Comparison of ENCODE assay signal across 28 mouse cellular contexts in the genomic region with DNA sequence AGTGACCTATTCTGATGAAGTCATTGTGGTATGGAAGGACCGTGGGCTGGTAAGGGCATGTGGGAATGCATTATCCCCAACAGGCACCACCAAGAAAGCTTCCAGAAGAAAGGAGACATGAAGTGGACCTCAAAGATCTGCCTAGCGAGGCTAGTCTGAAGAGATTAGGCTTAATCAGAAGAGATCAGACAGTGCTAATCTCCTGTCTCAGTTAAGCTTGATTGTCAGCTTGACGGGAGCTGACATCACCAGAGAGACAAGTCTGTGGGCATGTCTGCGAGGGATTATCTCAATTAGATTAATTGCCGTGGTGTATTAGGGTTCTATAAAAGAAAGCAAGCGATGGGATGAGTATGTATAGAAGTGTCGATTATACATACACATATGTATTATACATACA. TPM values are rescaled to one million over a fixed set of nuclear protein-coding genes. Genes with fewer than 3 reads are reported as not detected.
DNase-seq lines count a peak whose midpoint lies in the region; ATAC-seq lines count a peak whose summit lies in the region.
"Had no signal": no experiment of that assay in that cellular context is flagged by ENCODE, and none has a peak within 500 bp of the region (broad histone marks: within the 10 kb centered on the region; RNA-seq: fewer than 3 reads in every experiment).

No protein-coding gene starts in this region.

- no peaks in the 10 kb centered on the region; the same call in none of the 2 replicates for H3K27me3 ChIP-seq in midbrain, embryonic 11.5 days (ENCODE audit: control insufficient read depth, insufficient read depth, low read length)
- peaks cover 6% of the 10 kb centered on the region; the same call in 1 of the 2 replicates for H3K27me3 ChIP-seq in midbrain, embryonic 13.5 days
- H3K27me3 ChIP-seq in forebrain, embryonic 16.5 days (replicated peaks; ENCODE audit: control insufficient read depth, insufficient read depth, low read length): no peaks in the 10 kb centered on the region
- H3K27me3 ChIP-seq: embryonic facial prominence, embryonic 13.5 days; embryonic facial prominence, embryonic 15.5 days; forebrain, embryonic 12.5 days; Patski had no signal

- DNase-seq in midbrain, embryonic 11.5 days (ENCODE audit: low spot score, missing footprints): peak; percentile 82
- DNase-seq in retina, adult 2 months (ENCODE audit: low read depth, low spot score): peak; percentile 72
- peak; percentile 35 for DNase-seq in retina, embryonic 14.5 days (ENCODE audit: low spot score)
- DNase-seq in retina, postnatal 7 days (ENCODE audit: low read depth, low spot score): peak; percentile 77
- DNase-seq in adrenal gland, adult (ENCODE audit: inconsistent age in 2 of 2, low spot score in 1 of 2): no peak
- DNase-seq: adrenal gland, adult 2 months; adrenal gland, postnatal 10 days; adrenal gland, postnatal 25 days; cerebellum, adult 11 months; cerebellum, adult 18-20 months; cerebellum, adult 8-10 months; cerebellum, adult 9-11 months; cerebellum, postnatal 14 days; cerebellum, postnatal 36 days; embryo, embryonic 11 days; forebrain, postnatal 0 days had no signal

- no peaks in the 10 kb centered on the region for H3K4me1 ChIP-seq in midbrain, embryonic 11.5 days (ENCODE audit: control insufficient read depth, insufficient read depth, low read length)
- H3K4me1 ChIP-seq in midbrain, embryonic 13.5 days (replicated peaks): no peaks in the 10 kb centered on the region
- H3K4me1 ChIP-seq in forebrain, embryonic 16.5 days (replicated peaks; ENCODE audit: control insufficient read depth, insufficient read depth, low read length): no peaks in the 10 kb centered on the region
- H3K4me1 ChIP-seq: embryonic facial prominence, embryonic 15.5 days; forebrain, embryonic 10.5 days; forebrain, embryonic 12.5 days had no signal

- 38% methylated on average over 7 of the region's 7 CpGs for WGBS in midbrain, embryonic 11.5 days
- 28% methylated on average over 7 of the region's 7 CpGs for WGBS in midbrain, embryonic 13.5 days
- 35% methylated on average over 7 of the region's 7 CpGs for WGBS in forebrain, embryonic 16.5 days

- no peak overlapping the region for H3K4me2 ChIP-seq in midbrain, embryonic 11.5 days
- H3K4me2 ChIP-seq in midbrain, embryonic 13.5 days (replicated peaks): no peak overlapping the region
- no peak overlapping the region for H3K4me2 ChIP-seq in forebrain, embryonic 16.5 days (ENCODE audit: low read length)
- H3K4me2 ChIP-seq: embryonic facial prominence, embryonic 13.5 days; embryonic facial prominence, embryonic 15.5 days; forebrain, embryonic 12.5 days had no signal

- H3K27ac ChIP-seq in midbrain, embryonic 11.5 days (ENCODE audit: low read depth, low read length): no peak overlapping the region
- no peak overlapping the region for H3K27ac ChIP-seq in midbrain, embryonic 13.5 days
- H3K27ac ChIP-seq in forebrain, embryonic 16.5 days (ENCODE audit: low read length): no peak overlapping the region
- H3K27ac ChIP-seq: embryonic facial prominence, embryonic 13.5 days; embryonic facial prominence, embryonic 15.5 days; forebrain, embryonic 10.5 days; forebrain, embryonic 12.5 days had no signal

- no peak overlapping the region for H3K4me3 ChIP-seq in midbrain, embryonic 11.5 days (ENCODE audit: low read depth, low read length)
- H3K4me3 ChIP-seq in midbrain, embryonic 13.5 days (replicated peaks): no peak overlapping the region
- H3K4me3 ChIP-seq in forebrain, embryonic 16.5 days (replicated peaks; ENCODE audit: low read length): no peak overlapping the region
- H3K4me3 ChIP-seq: embryonic facial prominence, embryonic 13.5 days; embryonic facial prominence, embryonic 15.5 days; erythroblast, embryonic 14.5 days; forebrain, embryonic 10.5 days; forebrain, embryonic 12.5 days had no signal

- H3K36me3 ChIP-seq in midbrain, embryonic 11.5 days (ENCODE audit: control insufficient read depth, insufficient read depth, low read length): no peaks in the 10 kb centered on the region
- no peaks in the 10 kb centered on the region for H3K36me3 ChIP-seq in midbrain, embryonic 13.5 days
- H3K36me3 ChIP-seq in forebrain, embryonic 16.5 days (ENCODE audit: control insufficient read depth, insufficient read depth): no peaks in the 10 kb centered on the region
- H3K36me3 ChIP-seq: embryonic facial prominence, embryonic 13.5 days; embryonic facial prominence, embryonic 15.5 days; forebrain, embryonic 10.5 days; forebrain, embryonic 12.5 days; G1E had no signal

- H3K9me3 ChIP-seq in midbrain, embryonic 11.5 days (ENCODE audit: control insufficient read depth, low read length): no peaks in the 10 kb centered on the region
- no peaks in the 10 kb centered on the region for H3K9me3 ChIP-seq in midbrain, embryonic 13.5 days
- H3K9me3 ChIP-seq in forebrain, embryonic 16.5 days (ENCODE audit: control insufficient read depth, low read length): no peaks in the 10 kb centered on the region
- H3K9me3 ChIP-seq: embryonic facial prominence, embryonic 13.5 days; embryonic facial prominence, embryonic 15.5 days; forebrain, embryonic 10.5 days; forebrain, embryonic 12.5 days; G1E had no signal

- H3K9ac ChIP-seq in midbrain, embryonic 11.5 days (ENCODE audit: low read length): no peak overlapping the region
- no peak overlapping the region for H3K9ac ChIP-seq in midbrain, embryonic 13.5 days (replicated peaks)
- H3K9ac ChIP-seq in forebrain, embryonic 16.5 days (replicated peaks; ENCODE audit: low read depth, low read length): no peak overlapping the region
- H3K9ac ChIP-seq: embryonic facial prominence, embryonic 13.5 days; embryonic facial prominence, embryonic 15.5 days; forebrain, embryonic 12.5 days; forebrain, postnatal 0 days had no signal

- ATAC-seq in midbrain, embryonic 11.5 days (ENCODE audit: low FRiP score): peak; percentile 29; the same call in 1 of the 2 replicates
- no peak for ATAC-seq in midbrain, embryonic 13.5 days
- ATAC-seq in forebrain, embryonic 16.5 days: no peak
- ATAC-seq: activated CD4-positive, CD25-positive, alpha-beta regulatory T cell, adult 4 months; CD4-positive, CD25-positive, alpha-beta regulatory T cell, adult 4 months; forebrain, embryonic 14.5 days; forebrain, postnatal 0 days; Patski had no signal

RNA-seq across cellular contexts. Expression of a gene that starts 5.4 kb away (rescaled TPM):
- polyA plus RNA-seq in midbrain, embryonic 11.5 days (2014; fragmentation: Nextera tagmentation; extraction: Ambion mirVana): 63.0 and 64.2 TPM in 2 replicates
- polyA plus RNA-seq in midbrain, embryonic 13.5 days (2015; fragmentation: Nextera tagmentation; extraction: Ambion mirVana): 41.9 and 49.5 TPM in 2 replicates
- 40.0 and 42.3 TPM in 2 replicates for polyA plus RNA-seq in forebrain, embryonic 16.5 days (2015; fragmentation: Nextera tagmentation; extraction: Ambion mirVana)

RNA-seq across cellular contexts. Expression of a gene that starts 47.7 kb away (rescaled TPM):
- polyA plus RNA-seq in midbrain, embryonic 11.5 days (2014; fragmentation: Nextera tagmentation; extraction: Ambion mirVana): 12.6 and 13.5 TPM in 2 replicates
- 8.5 and 9.6 TPM in 2 replicates for polyA plus RNA-seq in midbrain, embryonic 13.5 days (2015; fragmentation: Nextera tagmentation; extraction: Ambion mirVana)
- polyA plus RNA-seq in forebrain, embryonic 16.5 days (2015; fragmentation: Nextera tagmentation; extraction: Ambion mirVana): 7.3 and 7.4 TPM in 2 replicates

Comparison
In these comparisons a context has a peak if more than half of its experiments do, and no peak if none do; other contexts are left out.
1. DNase-seq: peak in midbrain, embryonic 11.5 days (single experiment), retina, adult 2 months (single experiment), retina, embryonic 14.5 days (single experiment) and retina, postnatal 7 days (single experiment); none in adrenal gland, adult (0 of 2).